Mouse (Mus musculus) liver, adult 10 weeks (tissue): Measurements from ENCODE around the gene Cnksr3. TPM values are rescaled to one million over a fixed set of nuclear protein-coding genes. Genes with fewer than 3 reads are reported as not detected.

Experiments used
- polyA plus RNA-seq: library from polyadenylated mRNA; stranded (reverse); fragments of 350-450 nt; fragmentation: Illumina TruSeq; extraction: RNeasy Lipid Tissue Mini Kit (QIAGEN cat#74804); gene quantifications from one replicate; pipeline ENCODE4 v1.2.3, GENCODE M21; 2014; ENCODE audit warnings: low read depth, low replicate concordance

Cnksr3 gene
- polyA plus RNA-seq, result 5.8 TPM

DNA sequence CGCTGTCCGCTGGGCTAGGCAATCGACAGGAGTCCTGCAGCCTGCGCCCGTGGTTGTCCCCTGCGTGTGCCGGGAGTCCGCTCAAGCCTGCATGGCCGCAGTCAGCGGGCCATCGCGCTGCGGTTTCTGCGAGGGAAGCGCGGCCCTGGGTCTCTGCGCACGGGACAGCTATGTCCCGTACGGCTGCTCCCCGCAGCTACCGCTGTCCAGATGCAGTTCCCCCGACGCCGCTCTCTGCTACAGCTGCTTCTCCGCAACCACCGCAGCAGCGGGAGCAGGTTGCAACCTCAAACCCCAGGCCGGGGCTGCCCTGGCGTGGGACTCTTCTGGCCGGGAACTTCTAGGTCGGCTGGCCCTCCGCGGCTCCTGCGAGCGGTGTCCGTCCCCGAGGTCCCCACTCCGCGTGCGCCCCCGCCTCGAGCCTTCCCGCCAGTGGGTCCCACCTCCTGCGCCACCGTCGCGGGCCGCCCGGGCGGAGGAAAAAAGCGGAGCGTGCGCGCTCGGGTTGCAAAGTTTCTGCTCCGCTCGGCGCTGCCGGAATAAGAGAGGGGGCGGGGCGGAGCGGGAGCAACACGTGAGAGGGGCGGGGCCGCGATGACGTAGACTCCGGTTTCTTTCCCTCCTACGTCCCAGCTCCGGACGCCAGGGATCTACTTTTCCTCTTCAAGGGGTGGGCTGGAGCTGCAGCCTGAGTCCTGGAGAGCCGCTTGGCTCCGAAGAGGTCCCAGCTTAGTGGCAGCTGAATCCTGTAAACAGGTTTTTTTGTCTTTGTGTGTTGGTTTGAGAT is at the start of gene Cnksr3:
TSS of gene Cnksr3 (minus strand) at position 542 of the 787 bp plus-strand sequence.

Other genes starting within 250 kb of the Cnksr3 start
- 0.16 TPM for gene Ipcef1, start 159.8 kb downstream of the Cnksr3 start, polyA plus RNA-seq